Mouse (Mus musculus) mesoderm, embryonic 11.5 days (tissue): ENCODE data around the gene Osbpl7.

Experiments
- DNase-seq: peaks from one replicate; pipeline ENCODE4 v3.0.0-alpha.2; 2012; ENCODE audit warnings: low read depth, low spot score

Gene Osbpl7

DNA sequence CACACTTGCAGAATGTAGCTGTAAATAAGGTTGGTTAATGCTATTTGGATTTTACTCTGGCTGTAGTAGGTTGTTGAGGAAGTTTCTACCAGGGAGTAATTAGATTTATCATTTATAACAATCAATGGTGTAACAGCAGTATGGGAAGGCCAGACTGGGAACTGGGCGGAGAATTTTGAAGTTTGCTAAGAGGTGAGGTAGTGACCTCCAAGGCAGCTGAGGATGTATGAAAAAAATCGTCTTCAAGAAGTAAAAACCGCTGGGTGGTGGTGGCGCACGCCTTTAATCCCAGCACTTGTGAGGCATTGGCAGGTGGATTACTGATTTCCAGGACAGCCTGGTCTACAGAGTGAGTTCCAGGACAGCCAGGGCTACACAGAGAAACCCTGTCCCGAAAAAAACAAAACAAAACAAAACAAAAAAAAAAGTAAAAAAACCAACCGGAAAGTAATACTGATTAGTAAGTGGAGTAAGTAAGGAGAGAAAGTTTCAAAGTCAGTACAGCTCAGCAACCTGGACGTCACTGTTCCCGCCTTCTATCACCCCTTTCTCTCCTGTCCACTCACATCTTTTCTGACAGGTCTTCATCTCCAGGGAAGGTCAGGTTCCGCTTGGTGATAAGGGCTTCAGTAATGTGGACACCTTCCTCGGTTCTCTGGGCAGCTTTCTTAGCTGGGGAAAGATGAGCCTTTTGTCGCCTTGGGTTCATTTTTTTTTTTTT, 10.0 kb upstream of the Osbpl7 start:
- no peak for DNase-seq

DNA sequence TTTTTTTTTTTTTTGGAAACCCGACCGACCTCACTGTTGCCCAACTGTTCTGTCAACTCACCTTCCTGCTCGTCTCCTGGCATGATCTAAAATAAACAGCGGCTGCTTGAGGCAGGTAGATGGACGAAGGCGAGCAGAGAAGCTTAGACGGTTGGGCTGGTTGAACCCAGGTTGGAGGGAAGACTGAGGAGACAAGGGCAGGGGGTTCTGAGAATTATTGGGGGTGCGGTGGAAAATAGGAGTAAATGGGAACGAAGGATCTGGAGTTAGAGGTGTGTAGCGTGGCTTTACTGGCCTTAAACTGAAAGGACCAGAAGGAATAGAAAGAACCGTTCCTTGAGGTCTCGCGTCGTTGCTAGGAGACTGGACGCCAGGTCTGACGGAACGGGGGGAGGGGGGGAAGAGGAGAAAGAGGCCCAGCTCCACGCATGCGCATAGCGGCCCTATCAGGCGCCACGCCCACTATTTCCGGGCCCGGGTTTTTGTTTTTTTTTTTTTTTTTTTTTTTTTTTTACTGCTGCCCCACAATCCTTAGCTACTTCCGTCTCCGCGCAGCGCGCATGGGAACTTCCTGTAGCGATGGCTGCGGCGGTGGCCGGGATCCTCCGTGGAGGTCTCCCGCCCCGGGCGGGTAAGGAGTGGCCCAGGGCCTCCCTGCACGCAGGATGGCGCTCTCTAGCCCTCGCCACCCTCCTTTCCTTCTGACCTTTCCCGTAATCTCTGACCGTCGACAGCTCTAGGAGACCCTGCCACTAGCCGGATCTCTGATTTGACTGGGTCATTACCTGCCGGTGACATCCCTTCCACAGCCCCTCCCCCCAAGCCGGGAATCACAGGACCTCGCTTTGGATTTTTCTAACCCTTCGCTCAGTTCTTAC, 9.2 kb upstream of the Osbpl7 start, which contains the start of the genes Lrrc46 and Mrpl10:
Gene Lrrc46 (minus strand): TSS at position 386 of the 878 bp plus-strand sequence.
Gene Mrpl10 (plus strand): TSS at position 539 of the 878 bp plus-strand sequence.
- DNase-seq = peak; percentile 92

GRCm38 (mm10) chr11:97044902-97045301, 5.5 kb upstream of the Osbpl7 start:
- DNase-seq = no peak

DNA sequence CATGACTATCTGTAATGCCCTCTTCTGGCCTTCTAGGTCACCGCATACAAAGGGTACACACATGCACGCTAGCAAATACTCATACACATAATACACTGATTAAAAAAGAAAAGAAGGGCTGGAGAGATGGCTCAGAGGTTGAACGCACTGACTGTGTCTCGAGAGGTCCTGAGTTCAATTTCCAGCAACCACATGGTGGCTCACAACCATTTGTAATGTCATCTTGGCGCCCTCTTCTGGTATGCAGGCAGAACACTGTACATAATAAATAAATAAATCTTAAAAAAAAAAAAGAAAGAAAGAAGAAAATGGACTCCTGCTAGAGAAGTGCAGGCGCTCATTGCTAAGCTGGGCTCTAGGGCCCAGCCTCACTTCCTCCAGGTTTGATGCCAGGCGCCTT, 4.6 kb upstream of the Osbpl7 start:
- DNase-seq = no peak

DNA sequence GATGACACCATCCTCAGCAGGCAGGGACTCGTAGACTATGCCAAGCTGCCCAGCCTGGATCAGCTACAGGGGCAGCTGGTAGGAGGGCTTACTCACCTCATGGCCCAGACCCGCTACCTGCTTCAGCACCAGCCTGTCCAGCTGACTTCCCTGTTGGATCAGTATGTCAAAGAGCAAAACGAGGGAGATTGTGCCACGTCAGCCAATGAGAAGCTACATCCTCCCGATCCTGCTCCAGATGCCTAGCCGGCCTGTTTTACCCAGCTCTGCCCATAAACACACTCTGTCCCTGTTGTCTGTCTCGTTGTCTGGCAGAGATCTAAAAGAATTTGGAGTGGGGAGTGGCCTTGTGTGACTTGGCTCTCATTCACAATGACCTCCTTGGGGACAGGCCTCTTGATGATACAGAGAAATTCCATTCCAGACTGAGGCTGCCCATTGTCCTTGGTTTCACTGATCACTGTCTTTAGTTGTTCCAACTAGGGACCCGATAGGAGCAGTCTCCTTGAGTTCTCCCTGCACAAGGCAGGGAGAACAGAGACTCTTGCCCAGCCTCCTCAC, 2.3 kb upstream of the Osbpl7 start:
- no peak for DNase-seq

DNA sequence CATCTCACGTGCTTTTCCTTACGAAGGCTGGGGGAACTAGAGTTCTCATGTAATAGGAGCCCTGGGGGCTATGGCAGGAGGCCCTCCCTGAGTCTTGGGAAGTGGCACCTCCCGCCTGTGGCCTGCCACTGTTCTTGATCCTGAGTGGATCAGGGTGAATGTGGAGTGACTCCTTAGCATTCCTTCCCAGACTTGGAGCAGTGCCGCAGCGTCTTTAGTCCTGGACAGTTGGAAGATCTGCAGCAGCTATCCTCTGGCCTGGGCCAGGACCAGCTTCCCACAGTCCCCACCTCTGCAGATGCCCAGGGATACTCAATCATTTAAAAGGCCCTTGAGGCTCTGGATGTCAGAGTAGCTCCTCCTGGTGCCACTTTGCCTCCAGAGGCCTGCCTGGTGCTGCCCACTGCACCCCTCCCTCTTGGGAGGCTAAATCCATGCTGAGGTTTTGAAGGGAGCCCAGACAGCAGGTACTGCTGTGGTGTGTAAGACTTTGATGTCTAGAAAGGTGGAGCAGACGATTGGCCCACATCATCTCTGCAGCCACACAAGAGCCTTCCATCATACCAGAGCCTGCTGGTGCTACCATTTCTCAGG, 839 bp upstream of the Osbpl7 start:
- no peak for DNase-seq

GRCm38 (mm10) chr11:97050944-97051586, 637 bp downstream of the Osbpl7 start:
- no peak for DNase-seq

GRCm38 (mm10) chr11:97052219-97052646, 1.8 kb downstream of the Osbpl7 start:
- no peak for DNase-seq

DNA sequence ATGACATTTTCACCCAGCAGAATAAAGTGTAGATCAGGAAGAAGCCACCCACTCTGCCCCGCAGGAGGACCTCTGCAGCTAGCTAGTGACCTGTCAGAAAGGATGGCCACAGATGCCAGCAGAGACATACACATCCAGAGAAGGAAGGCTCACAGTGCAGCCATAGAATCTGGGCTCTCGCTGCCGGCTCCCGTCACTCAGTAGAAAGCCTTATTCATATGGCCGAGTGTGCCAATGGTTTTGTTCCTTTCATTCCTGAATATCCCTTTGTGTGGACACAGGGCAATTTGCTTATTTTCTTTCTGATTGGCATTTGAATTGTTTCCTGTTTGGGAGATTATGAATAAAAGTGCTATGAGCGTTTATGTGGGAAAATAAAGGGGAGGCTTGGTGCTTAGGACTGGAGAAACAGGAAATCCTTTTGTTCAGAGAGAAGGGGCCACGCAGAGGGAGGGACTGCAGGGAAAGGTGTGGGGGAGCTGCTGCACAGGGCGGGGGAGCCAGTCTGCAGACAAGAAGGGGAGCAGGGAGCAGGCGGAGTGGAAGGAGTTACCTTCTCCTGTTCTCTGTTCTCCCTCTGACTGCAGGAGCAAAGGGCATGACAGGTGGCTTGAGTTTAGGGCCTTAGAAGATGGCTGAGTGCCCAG, 13.0 kb downstream of the Osbpl7 start:
- DNase-seq = no peak

- DNase-seq = no peak
Observed at GRCm38 (mm10) chr11:97063921-97064295, 13.5 kb downstream of the Osbpl7 start.

GRCm38 (mm10) chr11:97065538-97066295, 15.3 kb downstream of the Osbpl7 start:
- DNase-seq = no peak

DNA sequence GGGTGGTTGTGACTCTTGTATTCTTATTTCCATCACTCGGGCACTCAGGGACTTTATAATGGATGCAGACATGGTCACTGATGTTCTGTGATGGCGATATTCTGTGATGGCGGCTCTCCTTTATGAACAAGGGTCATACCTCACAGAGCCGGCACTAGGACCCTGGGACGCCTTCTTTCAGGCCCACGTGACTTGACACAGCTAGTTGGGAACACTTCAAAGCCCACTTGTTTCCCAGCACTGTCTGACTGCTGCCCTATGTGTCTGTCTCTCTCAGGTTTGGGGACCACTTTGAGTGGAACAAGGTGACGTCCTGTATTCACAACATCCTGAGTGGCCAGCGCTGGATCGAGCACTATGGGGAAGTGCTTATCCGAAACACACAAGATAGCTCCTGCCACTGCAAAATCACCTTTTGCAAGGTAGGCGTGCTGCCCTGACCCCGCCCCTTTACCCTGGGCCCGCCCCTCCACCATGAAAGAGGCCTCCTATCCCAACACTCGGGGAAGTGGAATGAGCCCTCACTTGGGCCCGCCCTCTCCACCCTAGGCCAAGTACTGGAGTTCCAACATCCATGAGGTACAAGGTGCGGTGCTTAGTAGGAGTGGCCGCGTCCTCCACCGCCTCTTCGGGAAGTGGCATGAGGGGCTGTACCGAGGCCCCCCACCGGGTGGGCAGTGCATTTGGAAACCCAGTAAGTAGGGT, 16.4 kb downstream of the Osbpl7 start:
- no peak for DNase-seq

DNA sequence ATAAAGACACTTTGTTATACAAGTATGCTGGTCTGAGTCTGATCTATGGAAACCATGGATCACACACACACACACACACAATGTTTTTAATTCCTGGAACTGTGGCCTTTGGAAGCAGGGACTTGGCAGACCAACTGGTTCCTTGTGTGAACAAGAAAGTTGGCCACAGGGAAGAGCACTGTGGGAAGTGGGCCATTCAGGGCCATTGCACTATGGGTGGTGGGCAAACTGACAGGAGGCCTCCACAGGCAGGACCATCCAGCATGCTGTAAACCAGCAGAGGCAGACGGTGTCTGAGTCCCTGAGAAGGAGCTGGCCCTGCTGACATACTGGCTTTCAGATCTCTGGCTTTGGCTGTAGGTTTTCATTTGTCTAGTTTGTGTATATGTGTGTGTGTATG, 18.9 kb downstream of the Osbpl7 start:
- DNase-seq = no peak

DNA sequence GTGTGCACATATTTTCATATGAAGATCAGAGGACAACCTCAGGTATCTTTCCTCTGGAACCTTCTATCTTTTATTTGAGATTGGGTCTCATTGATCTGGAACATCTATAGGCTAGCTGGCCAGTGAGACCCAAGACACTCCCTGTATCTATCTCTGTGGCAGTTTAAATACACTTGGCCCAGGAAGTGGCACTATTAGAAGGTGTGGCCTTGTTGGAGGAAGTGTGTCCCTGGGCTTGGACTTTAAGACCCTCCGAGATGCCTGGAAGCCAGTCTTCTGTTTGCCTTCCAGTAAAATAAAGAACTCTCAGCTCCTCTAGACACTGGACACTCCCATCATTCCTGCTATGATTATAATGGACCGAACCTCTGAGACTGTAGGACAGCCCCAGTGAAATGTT, 19.3 kb downstream of the Osbpl7 start:
- no peak for DNase-seq

GRCm38 (mm10) chr11:97071129-97071528, 20.7 kb downstream of the Osbpl7 start:
- DNase-seq = no peak

DNA sequence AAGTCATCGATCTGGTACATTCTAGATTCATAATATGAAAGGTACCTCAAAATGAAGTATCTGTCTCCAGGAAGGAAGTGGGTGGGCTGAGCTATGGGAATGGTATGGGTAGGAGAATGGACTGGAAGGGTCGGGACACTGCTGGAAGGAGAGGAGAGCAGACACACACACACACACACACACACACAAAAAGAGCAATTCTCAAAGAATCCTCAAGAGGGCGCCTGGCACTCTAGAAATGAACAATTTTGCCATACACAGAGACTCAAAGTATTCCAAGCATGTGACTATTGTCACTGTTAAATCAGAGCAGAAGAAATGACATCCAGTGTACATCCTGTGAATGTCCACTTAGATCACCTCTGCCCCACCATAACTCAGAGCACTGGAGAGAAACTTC, 22.1 kb downstream of the Osbpl7 start:
- DNase-seq = peak; percentile 71

GRCm38 (mm10) chr11:97074235-97074634, 23.8 kb downstream of the Osbpl7 start:
- DNase-seq = no peak

DNA sequence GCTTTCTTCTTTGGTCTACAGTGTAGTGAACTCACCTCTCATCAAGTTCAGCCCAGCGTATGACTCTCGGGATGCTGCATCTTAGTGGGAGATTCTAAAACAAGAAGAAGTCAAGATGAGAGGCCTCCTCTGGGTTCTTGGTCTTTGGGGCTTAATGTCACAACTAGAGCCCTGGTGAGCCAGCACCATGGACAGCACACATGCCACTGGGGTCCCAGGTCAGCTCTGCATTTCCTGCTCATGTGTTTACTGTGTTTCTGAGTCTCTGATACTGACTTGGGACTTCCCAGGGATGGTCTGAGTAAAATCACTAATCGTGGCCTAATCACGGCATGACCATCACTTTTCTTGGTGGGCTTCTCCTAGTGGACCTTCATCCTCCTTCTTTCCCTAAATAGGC, 28.3 kb downstream of the Osbpl7 start:
- DNase-seq = peak; percentile 67

- DNase-seq = no peak
Observed at GRCm38 (mm10) chr11:97080291-97080690, 29.9 kb downstream of the Osbpl7 start.

DNA sequence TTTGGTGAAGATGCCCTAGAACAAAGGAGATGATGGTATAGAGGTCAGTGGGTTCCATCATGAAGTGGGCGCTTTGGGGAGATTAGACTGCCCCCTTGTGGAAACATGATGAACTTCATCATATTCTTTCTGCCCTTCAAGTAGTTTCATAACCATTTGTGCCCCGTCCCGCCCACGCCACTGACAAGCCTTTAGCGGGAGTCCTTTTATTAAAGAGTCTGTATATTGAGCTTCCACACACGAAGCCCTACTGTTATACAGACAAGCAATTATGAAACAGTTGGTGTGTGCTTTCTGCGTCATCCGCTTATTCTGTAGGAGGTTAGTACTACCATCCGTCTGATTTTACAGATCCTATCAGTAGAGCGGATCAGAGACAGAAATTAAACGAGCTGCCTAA, 32.5 kb downstream of the Osbpl7 start:
- DNase-seq = peak; percentile 64
